8 mouse cellular contexts compared by ENCODE assay signal in the genomic region with DNA sequence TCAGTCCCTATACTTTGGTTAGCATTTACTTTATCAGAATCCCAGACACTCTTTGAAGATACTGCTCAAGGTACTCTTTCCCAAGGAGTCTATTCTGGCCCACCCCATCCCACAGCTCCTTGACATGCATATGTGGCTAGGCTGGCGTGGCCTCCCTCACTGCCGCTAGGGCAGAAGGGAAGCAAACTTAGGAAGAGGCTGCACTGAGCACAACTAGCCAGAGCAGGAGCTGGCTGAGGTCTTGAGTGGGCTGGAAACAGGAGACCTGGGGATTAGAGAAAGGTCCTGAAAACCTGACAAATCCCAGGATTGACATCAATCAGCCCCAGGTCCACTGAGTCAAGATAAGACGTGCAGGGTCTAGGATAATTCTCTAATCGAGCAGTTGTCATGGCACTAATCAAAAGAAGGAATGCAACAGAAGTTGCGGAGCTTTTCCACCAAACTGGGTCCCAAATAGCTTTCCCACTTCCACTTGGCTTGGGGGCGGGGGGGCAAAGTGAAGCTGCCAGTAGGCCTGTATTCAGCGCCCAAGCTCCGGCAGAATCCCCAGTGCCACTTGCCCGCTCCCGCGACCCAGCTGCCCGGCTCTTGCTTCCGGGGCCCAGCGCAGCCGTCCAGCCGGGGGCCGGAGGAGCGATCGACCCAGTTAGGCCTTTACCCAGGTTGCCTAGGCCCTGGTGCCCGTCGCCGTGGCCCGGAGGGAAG. TPM values are rescaled to one million over a fixed set of nuclear protein-coding genes. Genes with fewer than 3 reads are reported as not detected.
DNase-seq lines count a peak whose midpoint lies in the region; ATAC-seq and TF ChIP-seq lines count a peak whose summit lies in the region.

No protein-coding gene starts in this region.

- WGBS in heart, embryonic 14.5 days = 5% methylated on average over 23 of the region's 23 CpGs
- 4% methylated on average over 23 of the region's 23 CpGs for WGBS in midbrain, embryonic 12.5 days

- H3K27me3 ChIP-seq in heart, embryonic 14.5 days (ENCODE audit: control insufficient read depth, insufficient read depth, low read length) = no peaks in the 10 kb centered on the region
- H3K27me3 ChIP-seq in midbrain, embryonic 12.5 days = no peaks in the 10 kb centered on the region

- ATAC-seq in heart, embryonic 14.5 days (ENCODE audit: insufficient number of reproducible peaks, insufficient read depth, low FRiP score, low read depth) = 0 out of 2 replicates have a peak, but pooled peaks have one; percentile 48
- ATAC-seq in midbrain, embryonic 12.5 days (ENCODE audit: low FRiP score, low read depth) = no peak

- H3K4me1 ChIP-seq in heart, embryonic 14.5 days (ENCODE audit: control insufficient read depth in 2 of 2, insufficient read depth in 2 of 2, low read length in 2 of 2) = peaks cover 5 to 6% of the 10 kb centered on the region in 2 experiments; a peak in 3 of 4 replicates
- peaks cover 19% of the 10 kb centered on the region for H3K4me1 ChIP-seq in midbrain, embryonic 12.5 days

- peak overlapping the region; percentile 65 for H3K4me3 ChIP-seq in layer of hippocampus, adult 2 months
- peak overlapping the region; percentile 52 to 60 for H3K4me3 ChIP-seq in heart, embryonic 14.5 days (ENCODE audit: control insufficient read depth in 1 of 2, insufficient read depth in 1 of 2, low read depth in 1 of 2, low read length in 2 of 2)
- peak overlapping the region; percentile 45 for H3K4me3 ChIP-seq in midbrain, embryonic 12.5 days

- TF ChIP-seq CTCF in layer of hippocampus, adult 2 months (conservative IDR thresholded peaks at IDR 0.05) = peak; percentile 35
- TF ChIP-seq CTCF in brain, embryonic 14.5 days (IDR thresholded peaks at IDR 0.05; ENCODE audit: borderline replicate concordance, extremely low read depth, insufficient read depth, insufficient read length) = no peak

- DNase-seq in layer of hippocampus, adult 2 months (ENCODE audit: low spot score in 2 of 2) = no peak
- no peak for DNase-seq in layer of hippocampus, adult 11-12 months (ENCODE audit: low spot score)
- peak; percentile 31 for DNase-seq in brain, embryonic 14.5 days (ENCODE audit: low read depth)
- peak; percentile 43 to 55 for DNase-seq in kidney, postnatal 36 days
- no peak for DNase-seq in layer of hippocampus, postnatal 14 days (ENCODE audit: low spot score in 2 of 2)
- DNase-seq in ovary, adult 18-20 months (ENCODE audit: low spot score) = no peak

- H3K4me2 ChIP-seq in heart, embryonic 14.5 days (ENCODE audit: low read length) = peak overlapping the region; percentile 81
- peak overlapping the region; percentile 72 for H3K4me2 ChIP-seq in midbrain, embryonic 12.5 days (replicated peaks)

- H3K9me3 ChIP-seq in heart, embryonic 14.5 days (ENCODE audit: control insufficient read depth, low read length) = no peaks in the 10 kb centered on the region
- H3K9me3 ChIP-seq in midbrain, embryonic 12.5 days = no peaks in the 10 kb centered on the region

- peak overlapping the region; percentile 96 for H3K27ac ChIP-seq in layer of hippocampus, adult 2 months
- H3K27ac ChIP-seq in heart, embryonic 14.5 days (replicated peaks in 1 of 2; ENCODE audit: control insufficient read depth in 1 of 2, insufficient read depth in 1 of 2, low read depth in 2 of 2, low read length in 2 of 2) = peak overlapping the region; percentile 80 to 85
- H3K27ac ChIP-seq in midbrain, embryonic 12.5 days (replicated peaks) = peak overlapping the region; percentile 56

- no peak for TF ChIP-seq POLR2A in brain, embryonic 14.5 days (IDR thresholded peaks at IDR 0.05; ENCODE audit: borderline replicate concordance, extremely low read depth, insufficient read depth, insufficient read length, poor library complexity, severe bottlenecking)

- peak overlapping the region; percentile 90 for H3K9ac ChIP-seq in heart, embryonic 14.5 days (ENCODE audit: low read length)
- H3K9ac ChIP-seq in midbrain, embryonic 12.5 days (replicated peaks) = peak overlapping the region; percentile 60

- H3K36me3 ChIP-seq in heart, embryonic 14.5 days (ENCODE audit: control insufficient read depth, insufficient read depth, low read length) = peaks cover 12% of the 10 kb centered on the region; the same call in 1 of the 2 replicates
- no peaks in the 10 kb centered on the region for H3K36me3 ChIP-seq in midbrain, embryonic 12.5 days

RNA-seq across cellular contexts. Expression of a gene that starts 0.9 kb away (rescaled TPM):
- total RNA-seq in layer of hippocampus, adult 2 months (2021) = 10 to 100 TPM; 11.6 to 13.9 TPM
- polyA plus RNA-seq in brain, embryonic 14.5 days (2012; rRNA removed) = 4.0 and 4.5 TPM in 2 replicates
- polyA plus RNA-seq in heart, embryonic 14.5 days (2014; fragmentation: Nextera tagmentation; extraction: Ambion mirVana) = 7.0 and 7.3 TPM in 2 replicates
- polyA plus RNA-seq in midbrain, embryonic 12.5 days (2016; fragmentation: Nextera tagmentation; extraction: Ambion mirVana) = 2.6 and 3.3 TPM in 2 replicates
- 10 to 100 TPM in 1 of 2 experiments, 1 to 10 TPM in 1; 10.0 to 12.2 TPM for total RNA-seq in layer of hippocampus, postnatal 14 days (2021)

RNA-seq across cellular contexts. Expression of a gene that starts 16.2 kb away (rescaled TPM):
- total RNA-seq in layer of hippocampus, adult 2 months (2021) = 1 to 10 TPM; 1.1 to 1.5 TPM
- polyA plus RNA-seq in brain, embryonic 14.5 days (2012; rRNA removed) = 0.57 and 0.78 TPM in 2 replicates
- not detected in 2 replicates for polyA plus RNA-seq in heart, embryonic 14.5 days (2014; fragmentation: Nextera tagmentation; extraction: Ambion mirVana)
- polyA plus RNA-seq in midbrain, embryonic 12.5 days (2016; fragmentation: Nextera tagmentation; extraction: Ambion mirVana) = 0.20 and 0.31 TPM in 2 replicates
- 1 to 10 TPM in 1 of 2 experiments, under 1 TPM in 1; 0.88 to 1.0 TPM for total RNA-seq in layer of hippocampus, postnatal 14 days (2021)

RNA-seq across cellular contexts. Expression of a gene that starts 20.9 kb away (rescaled TPM):
- 10 to 100 TPM; 67.9 to 71.4 TPM for total RNA-seq in layer of hippocampus, adult 2 months (2021)
- polyA plus RNA-seq in brain, embryonic 14.5 days (2012; rRNA removed) = 72.9 and 77.1 TPM in 2 replicates
- polyA plus RNA-seq in heart, embryonic 14.5 days (2014; fragmentation: Nextera tagmentation; extraction: Ambion mirVana) = 1.3 and 2.7 TPM in 2 replicates
- 12.9 and 14.4 TPM in 2 replicates for polyA plus RNA-seq in midbrain, embryonic 12.5 days (2016; fragmentation: Nextera tagmentation; extraction: Ambion mirVana)
- 10 to 100 TPM; 69.3 to 75.8 TPM for total RNA-seq in layer of hippocampus, postnatal 14 days (2021)

RNA-seq across cellular contexts. Expression of a gene that starts 27.0 kb away (rescaled TPM):
- total RNA-seq in layer of hippocampus, adult 2 months (2021) = 1 to 10 TPM; 3.6 to 4.1 TPM
- polyA plus RNA-seq in brain, embryonic 14.5 days (2012; rRNA removed) = 0.15 TPM in 1 of 2 replicates, not detected in the other
- polyA plus RNA-seq in heart, embryonic 14.5 days (2014; fragmentation: Nextera tagmentation; extraction: Ambion mirVana) = not detected in 2 replicates
- not detected in 2 replicates for polyA plus RNA-seq in midbrain, embryonic 12.5 days (2016; fragmentation: Nextera tagmentation; extraction: Ambion mirVana)
- 1 to 10 TPM; 4.5 to 8.4 TPM for total RNA-seq in layer of hippocampus, postnatal 14 days (2021)

RNA-seq across cellular contexts. Expression of a gene that starts 33.6 kb away (rescaled TPM):
- total RNA-seq in layer of hippocampus, adult 2 months (2021) = 10 to 100 TPM; 61.7 to 66.5 TPM
- 24.5 and 30.7 TPM in 2 replicates for polyA plus RNA-seq in brain, embryonic 14.5 days (2012; rRNA removed)
- polyA plus RNA-seq in heart, embryonic 14.5 days (2014; fragmentation: Nextera tagmentation; extraction: Ambion mirVana) = 12.7 and 13.7 TPM in 2 replicates
- polyA plus RNA-seq in midbrain, embryonic 12.5 days (2016; fragmentation: Nextera tagmentation; extraction: Ambion mirVana) = 27.2 and 32.0 TPM in 2 replicates
- 10 to 100 TPM; 58.1 to 62.7 TPM for total RNA-seq in layer of hippocampus, postnatal 14 days (2021)

Comparison
In these comparisons a context has a peak if more than half of its experiments do, and no peak if none do; other contexts are left out.
1. DNase-seq: peak in brain, embryonic 14.5 days (single experiment) and kidney, postnatal 36 days (2 of 2); none in layer of hippocampus, adult 2 months (0 of 2), layer of hippocampus, adult 11-12 months (single experiment), layer of hippocampus, postnatal 14 days (0 of 2) and ovary, adult 18-20 months (single experiment).
2. Peak in every context shown above with its lines, with median percentiles within 50 percentile points of each other: H3K27ac ChIP-seq and H3K4me3 ChIP-seq.